Mouse (Mus musculus) CD4-positive helper T cell, adult 2 months (primary cell): ENCODE measurements around the gene Cyyr1.

Experiments
- DNase-seq: peaks from one replicate; pipeline ENCODE4 v3.0.0-alpha.2; 2012; ENCODE audit warnings: low read depth, missing footprints, low spot score

Cyyr1 gene

GRCm38 (mm10) chr16:85470057-85470456 lies 83.1 kb downstream of the Cyyr1 start:
- no peak for DNase-seq

- DNase-seq, result no peak
Measured at GRCm38 (mm10) chr16:85455043-85455442, 98.2 kb downstream of the Cyyr1 start.

- DNase-seq, result no peak
Measured at GRCm38 (mm10) chr16:85446306-85446705, 106.9 kb downstream of the Cyyr1 start.

- no peak for DNase-seq
Measured at GRCm38 (mm10) chr16:85445801-85446200, 107.4 kb downstream of the Cyyr1 start.

- no peak for DNase-seq
Measured at GRCm38 (mm10) chr16:85435427-85435826, 117.8 kb downstream of the Cyyr1 start.

GRCm38 (mm10) chr16:85429173-85429572 lies 124.0 kb downstream of the Cyyr1 start:
- DNase-seq, result no peak

GRCm38 (mm10) chr16:85422889-85423288 lies 130.3 kb downstream of the Cyyr1 start:
- DNase-seq, result no peak

- no peak for DNase-seq
Measured at GRCm38 (mm10) chr16:85415415-85415814, 137.8 kb downstream of the Cyyr1 start.

- DNase-seq, result no peak
Measured at GRCm38 (mm10) chr16:85393430-85393948, 159.7 kb downstream of the Cyyr1 start.

- DNase-seq, result no peak
Measured at GRCm38 (mm10) chr16:85386801-85387200, 166.4 kb downstream of the Cyyr1 start.
